Mouse (Mus musculus) layer of hippocampus, postnatal 25 days (tissue): Measurements from ENCODE around the gene Bscl2. TPM values are rescaled to one million over a fixed set of nuclear protein-coding genes. Genes with fewer than 3 reads are reported as not detected.

Experiments
- DNase-seq, 2 experiments: peaks; one replicate each; pipeline ENCODE4 v3.0.0; 2022; ENCODE audit warnings: mixed read lengths in 2 of 2, low spot score in 1 of 2; ENCODE audit errors: extremely low spot score in 1 of 2
- total RNA-seq, 2 experiments: library from RNA; stranded (reverse); gene quantifications; 2 replicates each; pipeline ENCODE4 v1.2.3; 2021

The Bscl2 gene
- total RNA-seq: 100 to 1,000 TPM; 103 to 111 TPM

DNA sequence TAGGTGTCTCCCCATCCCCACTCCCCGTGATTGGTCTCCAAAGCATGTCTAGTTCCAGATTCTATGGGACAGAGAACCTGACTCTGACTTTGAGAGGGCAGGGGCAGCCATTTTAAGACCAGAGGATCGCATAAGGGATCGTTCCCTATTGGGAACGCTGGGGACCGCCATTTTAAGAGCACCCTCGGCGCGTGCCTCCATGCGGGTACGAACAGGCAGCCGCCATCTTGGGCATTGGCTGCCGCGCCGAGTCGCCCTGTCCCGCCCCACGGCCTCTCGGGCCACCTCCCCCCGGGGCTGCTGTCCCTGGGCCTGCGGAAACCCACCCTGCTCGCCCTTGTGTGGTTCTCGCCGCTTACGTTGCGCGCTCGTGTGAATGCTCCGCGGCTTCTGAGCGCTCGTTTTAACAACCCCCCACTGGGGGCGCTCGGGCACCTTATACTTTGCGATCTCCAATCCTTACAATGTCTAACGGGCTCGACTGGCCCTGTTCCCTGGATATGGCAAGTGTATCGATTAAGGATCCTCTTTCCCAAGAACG, at the start of gene Bscl2:
TSS of gene Bscl2 (plus strand) at position 217 of the 541 bp plus-strand sequence.
- peak; percentile 79 to 83 for DNase-seq

DNA sequence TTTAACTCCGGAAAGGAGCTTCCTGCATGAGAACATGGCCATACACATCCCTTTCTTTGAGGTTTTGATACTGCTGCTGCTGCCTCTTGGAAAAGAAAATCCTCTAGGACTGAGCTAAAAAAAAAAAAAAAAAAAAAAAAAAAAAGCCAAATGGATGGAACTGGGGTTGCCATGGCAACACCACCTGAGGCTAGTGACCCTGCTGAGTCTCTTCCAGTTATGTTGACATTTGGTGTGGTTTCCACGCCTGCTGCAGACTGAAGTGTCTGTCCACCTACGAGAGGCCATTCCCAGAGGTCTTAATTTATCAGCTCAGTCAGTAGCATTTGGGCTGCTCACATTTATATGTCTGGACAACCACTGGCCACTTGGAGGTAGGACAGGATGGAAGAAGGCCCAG, 48.7 kb upstream of the Bscl2 start:
- no peak for DNase-seq

DNA sequence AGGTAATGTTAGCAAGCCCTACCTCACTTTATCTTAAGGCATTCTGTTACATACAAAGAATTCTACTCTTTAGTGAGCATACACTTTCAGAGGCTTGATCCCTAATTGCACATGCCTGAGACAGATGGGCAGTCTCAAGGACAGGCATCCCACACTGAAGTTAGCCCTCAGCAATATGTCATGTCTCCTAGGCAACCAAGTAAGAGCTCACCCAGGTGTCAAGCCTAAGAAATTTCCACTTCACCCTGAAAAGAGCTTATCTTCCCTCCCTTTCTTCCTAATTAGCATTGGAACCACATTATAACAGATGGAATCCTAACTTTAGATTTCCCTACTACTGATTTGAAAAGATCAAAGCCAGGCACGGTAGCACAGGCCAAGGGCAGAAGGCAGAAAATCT, 48.1 kb upstream of the Bscl2 start:
- DNase-seq: no peak

DNA sequence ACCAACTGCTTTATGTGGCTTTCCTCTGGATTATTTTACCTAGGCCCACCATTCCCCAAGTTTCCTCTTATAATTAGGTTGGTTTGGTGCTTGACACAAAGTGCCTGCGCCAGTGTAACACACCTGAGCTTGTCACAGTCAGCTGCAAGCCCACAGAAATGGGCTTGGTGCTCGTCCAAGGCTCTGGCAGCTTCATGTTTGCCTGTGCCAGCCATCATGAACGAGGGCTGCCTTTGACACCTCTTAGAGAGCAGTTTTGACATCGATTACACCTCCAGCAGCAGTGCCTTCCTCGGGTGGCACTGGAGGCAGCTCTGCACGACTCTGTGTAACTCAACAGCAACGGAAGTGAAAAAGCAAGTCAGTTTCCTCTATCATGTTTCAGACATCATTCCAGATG, 47.1 kb upstream of the Bscl2 start:
- DNase-seq: no peak

DNA sequence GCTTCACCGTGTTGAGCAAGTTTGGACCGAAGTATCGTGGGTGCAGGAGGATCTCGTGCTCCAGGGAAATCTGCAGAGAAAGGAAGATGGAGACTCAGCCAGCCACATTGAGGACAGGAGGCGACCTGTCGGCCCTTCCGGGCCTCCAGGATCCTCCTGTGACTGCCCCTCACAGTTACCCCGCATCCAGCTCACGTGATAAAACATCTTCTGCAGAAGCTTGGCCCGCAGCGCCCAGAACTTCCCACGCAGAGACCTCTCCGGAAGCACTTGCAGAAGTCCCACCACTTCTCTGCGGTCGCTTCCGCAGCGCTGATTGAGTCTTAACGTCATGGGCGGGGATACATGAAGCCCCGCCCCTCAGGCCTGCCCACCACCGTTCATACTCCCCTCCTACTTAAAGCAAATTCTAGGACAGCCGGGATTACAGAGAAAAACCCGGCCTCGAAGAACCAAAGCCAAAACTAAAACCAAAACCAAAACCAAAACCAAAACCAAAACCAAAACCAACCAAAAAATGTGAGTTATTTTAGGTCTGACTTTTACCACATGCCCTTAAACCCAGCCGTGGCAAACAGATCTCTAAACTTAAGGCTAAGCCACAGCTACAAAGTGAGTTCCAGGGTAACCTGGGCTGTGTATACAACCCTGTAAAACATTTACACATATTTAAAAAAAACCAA, 38.9 kb upstream of the Bscl2 start, which contains the start of gene Polr2g:
TSS of gene Polr2g (minus strand) at position 314 of the 683 bp plus-strand sequence.
- DNase-seq: peak; percentile 74 to 76

DNA sequence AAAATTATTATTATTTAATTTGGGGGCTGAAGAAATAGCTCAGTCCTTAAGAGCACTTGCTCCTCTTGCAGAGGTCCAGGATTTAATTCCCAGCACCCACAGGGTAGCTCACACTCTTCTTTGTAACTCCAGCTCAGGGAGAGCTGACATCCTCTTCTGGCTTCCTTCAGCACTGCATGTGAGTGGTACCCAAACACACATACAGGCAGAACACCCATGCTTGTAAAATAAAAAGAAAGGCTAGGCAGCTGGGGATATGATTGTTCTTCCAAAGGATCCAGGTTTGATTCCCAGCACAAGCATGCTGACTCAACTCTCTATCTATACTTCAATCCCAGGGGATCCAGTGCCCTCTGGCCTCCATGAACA, 38.3 kb upstream of the Bscl2 start:
- DNase-seq: no peak

DNA sequence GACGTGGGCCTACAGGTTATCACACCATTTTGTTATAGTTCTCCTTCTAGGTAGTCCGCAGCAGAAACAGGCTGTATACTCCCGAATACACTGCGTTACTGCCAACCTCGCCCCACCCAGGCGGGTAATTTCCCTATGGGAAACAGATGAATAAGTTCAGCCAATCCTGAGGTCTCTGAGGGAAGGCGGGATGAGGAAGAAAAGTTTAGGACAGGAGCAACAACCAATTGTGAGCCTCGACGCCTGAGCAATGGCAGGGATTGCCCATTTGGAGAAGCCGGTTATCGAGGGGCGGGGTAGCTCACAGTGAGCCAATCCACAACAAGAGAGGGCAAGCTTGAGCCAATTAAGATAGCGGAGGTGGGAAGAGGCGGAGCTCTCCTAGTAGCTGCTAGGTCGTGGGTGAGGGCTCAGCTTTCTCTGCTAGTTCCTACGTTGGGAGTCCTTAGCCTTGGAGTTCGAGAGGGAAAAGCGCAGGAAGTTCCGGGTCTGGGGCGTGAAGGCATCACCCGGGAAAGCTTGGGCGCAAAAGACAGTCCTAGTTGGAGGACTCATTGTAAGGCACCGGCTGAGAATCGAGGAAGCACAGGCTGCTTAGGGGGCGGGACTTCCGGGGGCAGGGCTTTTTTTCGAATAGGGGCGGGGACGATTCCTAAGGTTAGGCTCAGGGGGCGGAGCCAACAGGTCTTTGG, 35.0 kb upstream of the Bscl2 start, which contains the start of gene Zbtb3:
TSS of gene Zbtb3 (plus strand) at position 426 of the 692 bp plus-strand sequence.
- DNase-seq: peak; percentile 66 to 81

DNA sequence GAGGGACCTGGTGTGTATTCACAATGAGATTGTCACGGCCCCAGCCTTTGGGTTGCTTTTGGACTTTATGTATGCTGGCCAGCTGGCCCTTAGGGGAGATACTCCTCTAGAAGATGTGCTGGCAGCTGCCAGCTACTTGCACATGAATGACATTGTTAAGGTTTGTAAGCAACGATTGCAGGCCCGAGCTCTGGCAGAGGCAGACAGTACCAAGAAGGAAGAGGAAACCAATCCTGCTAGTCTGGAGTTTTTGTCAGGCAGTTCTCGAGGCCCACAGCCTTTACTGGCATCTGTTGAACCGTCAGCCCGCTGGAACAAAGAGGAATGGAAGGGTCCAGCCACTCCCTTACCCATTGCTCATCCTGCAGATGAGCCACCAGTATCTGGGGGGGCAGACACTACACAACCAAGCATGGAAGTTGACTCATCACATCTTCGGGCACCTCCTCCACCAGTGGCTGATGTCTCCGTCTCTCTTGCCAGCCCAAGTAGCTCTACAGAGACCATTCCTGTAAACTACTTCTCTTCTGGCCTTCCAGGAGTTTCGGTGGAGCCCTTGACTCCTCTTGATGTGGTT, 34.0 kb upstream of the Bscl2 start:
- DNase-seq: no peak

DNA sequence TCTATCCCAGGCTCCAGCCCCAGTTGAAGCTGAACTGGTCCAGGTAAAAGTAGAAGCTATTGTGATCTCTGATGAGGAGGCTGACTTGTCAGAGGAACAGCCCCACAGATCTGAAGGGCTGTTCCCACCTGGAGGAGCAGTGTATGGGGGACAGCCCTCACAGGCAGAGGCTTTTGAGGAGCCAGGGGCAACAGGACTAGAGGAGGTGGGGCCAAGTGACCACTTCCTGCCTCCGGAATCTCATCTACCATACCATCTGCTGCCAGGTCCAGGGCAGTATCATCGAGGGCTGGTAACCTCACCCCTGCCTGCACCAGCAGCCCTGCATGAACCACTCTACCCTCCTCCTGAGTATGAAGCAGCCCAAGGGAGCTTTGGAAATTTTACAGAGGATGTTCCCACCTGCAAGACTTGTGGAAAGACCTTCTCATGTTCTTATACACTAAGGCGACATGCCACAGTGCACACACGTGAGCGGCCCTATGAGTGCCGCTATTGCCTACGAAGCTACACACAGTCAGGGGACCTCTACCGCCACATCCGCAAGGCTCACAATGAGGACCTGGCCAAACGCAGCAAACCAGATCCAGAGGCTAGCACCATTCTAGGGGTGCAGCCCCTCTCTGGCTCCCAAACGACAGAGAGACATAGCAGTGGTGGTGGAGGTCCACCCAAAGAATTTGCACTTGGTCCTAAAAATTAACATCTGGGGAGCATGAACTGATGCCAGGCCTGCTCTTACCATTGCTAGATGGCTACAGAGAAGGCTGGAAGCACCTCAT, 33.2 kb upstream of the Bscl2 start:
- DNase-seq: no peak

DNA sequence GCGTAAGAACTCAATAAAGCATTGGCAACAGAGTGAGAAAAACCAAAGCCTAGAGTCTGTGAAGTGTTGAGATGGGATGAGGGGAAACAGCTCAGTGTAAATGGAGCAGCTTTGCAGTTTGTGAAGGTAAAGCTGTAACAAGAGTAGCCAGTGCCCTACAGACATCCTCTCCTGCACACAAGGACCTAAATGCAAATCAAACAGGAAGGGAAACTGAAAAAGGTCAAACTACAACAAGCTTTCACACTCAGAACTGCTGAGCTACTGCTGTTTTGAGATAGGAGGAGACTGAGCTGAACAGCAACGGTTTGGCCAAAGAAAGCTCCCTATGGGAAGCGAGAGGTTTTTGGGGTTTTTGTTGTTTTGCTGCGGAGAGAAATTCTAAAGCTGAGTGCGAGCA, 30.5 kb upstream of the Bscl2 start:
- DNase-seq: no peak

DNA sequence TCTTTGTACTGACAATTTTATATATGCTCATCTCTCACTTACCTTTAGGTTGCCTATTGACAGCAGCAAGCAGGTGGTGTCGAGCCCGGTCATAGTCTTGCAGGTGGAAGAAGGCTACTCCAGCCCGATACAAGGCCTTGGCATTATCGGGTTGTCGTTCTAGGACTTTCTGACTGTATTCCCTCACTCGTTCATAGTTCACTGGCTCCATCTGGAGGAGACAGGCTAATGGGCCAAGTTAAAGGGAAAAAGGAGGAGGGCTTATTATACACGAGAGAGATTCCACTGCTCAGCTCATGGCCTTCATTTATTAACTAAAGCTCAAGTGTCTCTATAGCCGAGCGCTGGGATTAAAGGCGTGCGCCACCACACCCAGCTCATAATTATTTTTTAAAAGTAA, 21.5 kb upstream of the Bscl2 start:
- no peak for DNase-seq

DNA sequence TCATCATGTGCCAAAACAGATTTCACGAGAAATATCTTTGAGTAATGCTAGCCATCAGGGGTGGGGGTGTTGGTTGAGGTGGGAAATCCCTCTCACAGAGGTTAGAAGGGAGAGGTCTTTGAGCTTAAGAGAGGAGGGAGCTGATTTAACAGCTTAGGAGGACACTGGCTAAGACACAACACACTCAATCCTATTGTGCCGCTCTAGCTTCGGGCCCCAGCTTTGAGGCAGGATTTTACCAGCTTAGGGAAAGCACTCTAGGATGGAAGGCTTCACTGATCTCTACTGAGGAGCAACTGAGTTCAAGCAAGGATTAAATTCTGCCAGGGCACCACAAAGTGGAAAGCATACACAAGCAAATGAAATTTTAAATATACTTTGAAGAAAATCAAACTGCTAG, 20.3 kb upstream of the Bscl2 start:
- DNase-seq: no peak

DNA sequence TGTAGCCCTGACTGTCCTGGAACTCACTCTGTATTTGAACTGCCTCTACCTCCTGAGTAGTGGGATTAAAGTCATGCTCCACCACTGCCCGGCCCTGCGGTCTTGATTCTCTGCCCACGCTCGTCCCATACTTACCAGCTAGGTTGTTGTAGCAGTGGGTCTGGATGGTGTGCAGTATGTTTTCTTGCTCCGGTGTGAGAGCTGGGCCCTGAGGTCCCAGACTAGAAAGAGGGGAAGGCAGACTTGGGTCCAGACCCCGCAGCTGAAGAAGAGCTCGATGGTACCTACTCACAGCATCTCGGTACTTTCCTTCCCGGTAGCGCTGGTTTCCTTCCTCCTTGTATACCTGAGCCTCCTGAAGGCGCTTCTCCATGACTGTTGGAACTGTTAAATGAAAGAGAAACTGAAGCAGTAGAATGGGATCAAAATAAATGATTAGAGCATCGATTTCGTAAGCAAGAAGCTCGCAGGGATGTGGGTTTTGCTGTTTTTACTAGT, 18.9 kb upstream of the Bscl2 start:
- DNase-seq: no peak

DNA sequence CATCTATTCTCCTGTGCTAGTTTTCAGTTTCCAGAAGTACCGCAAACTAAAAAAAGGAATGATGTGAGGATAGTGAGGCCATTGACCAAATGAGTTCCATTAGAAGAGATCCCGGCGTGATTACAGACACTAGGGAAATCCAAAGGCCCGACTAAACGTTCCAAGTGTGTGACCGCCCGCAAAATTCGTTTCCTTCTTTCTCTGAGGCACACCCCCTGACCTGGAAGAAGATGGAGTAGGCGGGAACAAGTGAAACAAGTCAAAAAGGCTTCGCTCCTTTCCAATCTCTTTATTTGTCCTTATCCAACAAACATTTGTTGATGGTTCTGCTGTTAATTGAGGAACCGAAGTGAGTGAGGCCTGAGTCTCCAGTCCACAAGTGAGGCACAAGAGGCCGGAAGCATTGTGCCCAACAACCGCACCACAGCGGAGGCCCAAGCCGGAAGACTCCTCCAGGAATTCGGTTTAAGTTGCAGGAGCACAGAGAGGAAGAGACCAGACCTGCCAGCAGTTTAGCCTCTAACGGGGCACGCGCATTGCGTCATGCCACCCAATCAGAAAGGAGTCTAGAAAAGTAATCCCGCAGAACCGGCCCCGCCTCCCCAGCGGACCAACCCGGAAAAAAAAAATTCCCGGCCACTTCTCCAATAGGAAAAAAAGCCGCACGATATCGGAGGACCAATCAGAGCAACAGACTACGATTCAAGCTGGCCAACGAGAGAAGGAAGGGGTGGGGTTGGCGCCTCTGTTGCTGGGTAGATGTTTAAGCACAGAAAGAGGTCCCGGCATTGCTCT, 18.3 kb upstream of the Bscl2 start, which contains the start of gene Ttc9c:
TSS of gene Ttc9c (minus strand) at position 533 of the 795 bp plus-strand sequence.
- peak; percentile 77 to 90 for DNase-seq

DNA sequence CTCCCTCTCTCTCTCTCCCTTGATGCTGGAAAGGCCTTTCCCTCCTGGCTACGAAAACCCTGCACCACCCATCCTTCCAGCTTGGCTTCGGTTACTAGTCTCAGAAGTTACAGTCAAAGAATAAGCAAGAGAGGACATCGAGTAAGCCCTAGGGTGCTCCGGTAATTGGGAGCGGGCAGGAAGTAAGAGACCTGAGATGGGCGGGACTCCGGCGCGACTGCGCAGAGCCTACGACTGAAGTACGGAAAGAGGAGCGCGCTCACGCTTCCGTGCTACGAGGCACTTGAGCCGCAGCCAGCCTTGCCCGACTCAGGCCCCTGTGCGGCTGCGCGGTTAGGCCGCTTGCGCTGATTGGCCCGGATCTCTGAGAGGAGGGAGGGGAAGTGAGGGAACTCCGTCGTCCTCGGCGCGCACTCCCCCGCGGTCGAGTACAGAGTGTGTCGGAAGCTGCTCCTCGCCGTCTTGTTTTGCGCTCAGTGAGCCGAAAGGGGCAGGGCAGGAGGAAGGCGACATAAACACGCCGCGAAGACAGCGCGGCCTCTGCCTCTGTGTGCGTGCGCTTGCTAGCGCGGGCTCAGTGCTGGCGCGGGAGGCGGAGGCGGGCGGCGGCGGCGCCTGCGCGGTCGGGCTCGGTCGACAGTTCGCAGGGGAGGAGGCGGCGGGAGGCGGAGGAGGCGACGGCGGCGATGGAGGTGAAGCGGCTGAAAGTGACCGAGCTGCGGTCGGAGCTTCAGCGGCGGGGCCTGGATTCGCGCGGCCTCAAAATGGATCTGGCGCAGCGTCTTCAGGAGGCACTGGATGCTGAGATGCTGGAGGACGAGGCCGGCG, 17.5 kb upstream of the Bscl2 start, which contains the start of gene Hnrnpul2:
TSS of gene Hnrnpul2 (plus strand) at position 415 of the 828 bp plus-strand sequence.
- DNase-seq: peak; percentile 92 to 96

DNA sequence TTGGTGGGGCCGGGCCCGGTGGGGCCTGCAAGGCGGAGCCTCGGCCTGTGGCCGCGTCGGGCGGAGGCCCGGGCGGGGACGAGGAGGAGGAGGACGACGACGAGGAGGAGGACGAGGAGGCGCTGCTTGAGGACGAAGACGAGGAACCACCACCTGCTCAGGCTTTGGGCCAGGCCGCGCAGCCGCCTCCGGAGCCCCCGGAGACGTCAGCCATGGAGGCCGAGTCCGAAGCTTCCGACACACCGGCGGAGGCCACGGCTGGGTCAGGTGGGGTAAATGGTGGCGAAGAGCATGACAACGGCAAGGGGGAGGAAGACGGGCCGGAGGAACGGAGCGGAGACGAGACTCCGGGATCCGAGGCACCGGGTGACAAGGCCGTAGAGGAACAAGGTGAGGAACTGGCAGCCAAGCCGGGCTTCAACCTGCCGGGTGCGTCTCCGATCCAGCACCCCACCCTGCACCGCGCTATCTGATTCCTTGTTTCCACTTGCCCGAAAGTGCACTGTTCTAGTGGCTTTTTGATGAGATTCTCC, 16.8 kb upstream of the Bscl2 start:
- DNase-seq: no peak

DNA sequence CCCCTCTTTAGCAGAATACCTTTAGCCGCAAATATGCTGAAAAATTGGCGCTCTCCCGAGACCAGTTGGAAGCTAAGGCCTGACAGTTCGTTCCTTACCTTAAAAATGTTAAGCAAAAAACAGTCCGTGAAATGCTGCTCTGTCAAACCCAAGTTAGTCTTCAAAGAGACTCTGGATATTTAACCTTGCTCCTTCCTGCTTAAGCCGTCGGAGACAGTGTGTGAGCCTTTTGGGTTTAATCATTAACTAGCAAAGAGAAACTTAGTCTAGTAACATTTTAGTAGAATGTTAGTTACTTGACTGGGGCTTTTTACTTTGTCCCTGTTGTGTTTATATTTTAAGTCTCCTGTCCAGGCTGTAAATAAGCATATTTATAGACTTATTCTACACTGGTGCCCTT, 16.1 kb upstream of the Bscl2 start:
- no peak for DNase-seq

DNA sequence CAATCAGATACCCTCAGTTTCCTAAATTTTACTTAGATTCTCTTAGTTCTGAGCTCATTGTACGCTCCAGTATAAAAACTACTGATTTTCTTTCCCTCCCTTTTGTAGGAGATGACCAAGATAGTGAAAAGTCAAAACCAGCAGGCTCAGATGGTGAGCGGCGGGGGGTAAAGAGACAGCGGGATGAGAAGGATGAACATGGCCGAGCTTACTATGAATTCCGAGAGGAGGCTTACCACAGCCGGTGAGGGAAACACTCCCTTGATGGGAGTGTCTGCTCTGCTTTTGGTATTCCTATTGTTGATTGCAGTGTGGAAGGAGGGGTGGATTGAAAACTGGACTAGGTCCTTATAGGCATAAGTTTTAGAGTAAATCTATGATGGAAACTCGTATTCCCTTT, 14.6 kb upstream of the Bscl2 start:
- no peak for DNase-seq
